Mouse (Mus musculus): ENCODE results near the gene Fgf2. TPM values are rescaled to one million over a fixed set of nuclear protein-coding genes. Genes with fewer than 3 reads are reported as not detected.

The Fgf2 gene
- polyA plus RNA-seq, 1 experiment from 2014 or later = 1.1 TPM

- Histone ChIP-seq H3K9me3 (ENCODE audit: control insufficient read depth, low read length) (no peaks in the 10 kb centered on the region), H3K4me1 (replicated peaks; ENCODE audit: control insufficient read depth, insufficient read depth, low read length) (no peaks in the 10 kb centered on the region), H3K27me3 (ENCODE audit: control insufficient read depth, insufficient read depth, low read length) (no peaks in the 10 kb centered on the region), H3K4me3 (ENCODE audit: low read depth, low read length) (no peak overlapping the region), H3K27ac (ENCODE audit: low read depth, low read length) (no peak overlapping the region), H3K4me2 (replicated peaks; ENCODE audit: low read depth, low read length) (no peak overlapping the region), H3K36me3 (ENCODE audit: control insufficient read depth, insufficient read depth, low read length) (no peaks in the 10 kb centered on the region), H3K9ac (ENCODE audit: low read depth, low read length) (no peak overlapping the region)
- ATAC-seq (ENCODE audit: low FRiP score) (no peak), DNase-seq (ENCODE audit: low spot score) (peak; percentile 22)
- WGBS = 47% methylated on average over 3 of the region's 3 CpGs
These were observed 23.8 kb upstream of the Fgf2 start for GRCm38 (mm10) chr3:37324310-37324709.

DNA sequence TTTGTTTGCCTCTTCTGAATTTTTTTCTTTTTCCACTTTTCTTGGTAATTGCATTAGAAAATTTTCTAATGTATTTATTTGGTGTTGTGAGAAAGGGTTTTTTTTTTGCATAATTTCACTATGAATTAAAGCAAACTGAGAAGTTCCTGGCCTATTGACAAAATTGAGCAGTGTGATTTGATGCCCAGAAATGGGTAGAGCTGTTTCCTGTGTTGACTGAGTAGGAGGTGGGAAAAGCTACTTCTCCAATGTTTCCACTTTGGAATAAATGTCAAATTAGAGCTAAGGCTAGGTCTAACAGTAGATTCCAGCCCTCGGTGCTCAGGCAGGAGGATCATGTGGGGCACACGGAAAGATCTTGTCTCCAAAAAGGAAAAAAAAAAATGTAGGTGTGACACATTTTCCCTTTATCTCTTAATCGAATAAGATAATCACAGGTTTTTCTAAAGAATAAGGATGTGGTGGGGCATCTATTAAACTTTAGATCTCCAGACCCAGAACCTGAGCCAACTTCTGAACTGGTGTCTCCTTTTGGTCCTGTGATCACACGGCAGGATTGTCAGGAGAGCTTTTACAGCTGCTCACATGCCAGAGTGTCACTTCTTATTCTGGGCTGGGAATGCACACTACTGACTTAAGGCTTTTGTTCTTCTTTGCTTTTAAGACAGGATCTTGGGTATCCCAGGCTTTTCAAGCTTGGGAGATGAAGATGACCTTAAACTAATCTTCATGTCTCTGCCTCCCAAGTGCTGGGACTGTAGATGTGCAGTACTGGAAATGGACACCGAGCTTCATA, 22.6 kb upstream of the Fgf2 start:
- WGBS = 90% methylated on average over 5 of the region's 5 CpGs
- Histone ChIP-seq H3K27me3 (ENCODE audit: control insufficient read depth, insufficient read depth, low read length) (no peaks in the 10 kb centered on the region), H3K9ac (ENCODE audit: low read depth, low read length) (no peak overlapping the region), H3K27ac (ENCODE audit: low read depth, low read length) (no peak overlapping the region), H3K9me3 (ENCODE audit: control insufficient read depth, low read length) (no peaks in the 10 kb centered on the region), H3K36me3 (ENCODE audit: control insufficient read depth, insufficient read depth, low read length) (no peaks in the 10 kb centered on the region), H3K4me1 (replicated peaks; ENCODE audit: control insufficient read depth, insufficient read depth, low read length) (no peaks in the 10 kb centered on the region), H3K4me2 (replicated peaks; ENCODE audit: low read depth, low read length) (no peak overlapping the region), H3K4me3 (ENCODE audit: low read depth, low read length) (no peak overlapping the region)
- ATAC-seq (ENCODE audit: low FRiP score) (no peak), DNase-seq (ENCODE audit: low spot score) (no peak)

DNA sequence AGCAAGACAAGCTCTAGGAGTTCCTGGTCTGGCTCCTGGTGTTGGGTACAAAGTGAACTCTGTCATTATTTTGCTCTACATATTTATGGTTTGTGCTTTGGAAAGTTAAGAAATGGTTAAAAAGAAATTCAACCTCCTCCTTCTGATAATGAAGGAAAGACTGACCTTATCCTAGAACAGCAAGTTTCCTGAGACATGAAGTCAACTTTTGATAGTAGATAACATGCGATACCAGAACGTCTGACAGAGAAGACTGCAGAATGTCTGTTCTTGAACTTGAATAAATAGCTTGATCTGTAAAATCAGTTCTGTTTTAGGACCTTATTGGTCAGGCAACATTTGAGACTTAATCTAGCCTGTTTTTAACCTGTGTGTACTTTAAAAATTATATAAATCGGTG, 21.5 kb upstream of the Fgf2 start:
- Histone ChIP-seq H3K4me1 (replicated peaks; ENCODE audit: control insufficient read depth, insufficient read depth, low read length) (no peaks in the 10 kb centered on the region), H3K9ac (ENCODE audit: low read depth, low read length) (no peak overlapping the region), H3K27me3 (ENCODE audit: control insufficient read depth, insufficient read depth, low read length) (no peaks in the 10 kb centered on the region), H3K36me3 (ENCODE audit: control insufficient read depth, insufficient read depth, low read length) (no peaks in the 10 kb centered on the region), H3K4me2 (replicated peaks; ENCODE audit: low read depth, low read length) (no peak overlapping the region), H3K27ac (ENCODE audit: low read depth, low read length) (no peak overlapping the region), H3K9me3 (ENCODE audit: control insufficient read depth, low read length) (no peaks in the 10 kb centered on the region), H3K4me3 (ENCODE audit: low read depth, low read length) (no peak overlapping the region)
- ATAC-seq (ENCODE audit: low FRiP score) (no peak), DNase-seq (ENCODE audit: low spot score) (no peak)
- 97% methylated on average over 3 of the region's 3 CpGs for WGBS

GRCm38 (mm10) chr3:37328489-37328888, 19.7 kb upstream of the Fgf2 start:
- no peak for ATAC-seq (ENCODE audit: low FRiP score)
- H3K9ac ChIP-seq (ENCODE audit: low read depth, low read length) = no peak overlapping the region
- no peaks in the 10 kb centered on the region for H3K27me3 ChIP-seq (ENCODE audit: control insufficient read depth, insufficient read depth, low read length)
- H3K4me1 ChIP-seq (replicated peaks; ENCODE audit: control insufficient read depth, insufficient read depth, low read length) = no peaks in the 10 kb centered on the region
- H3K36me3 ChIP-seq (ENCODE audit: control insufficient read depth, insufficient read depth, low read length) = no peaks in the 10 kb centered on the region
- no peak for DNase-seq (ENCODE audit: low spot score)
- no peak overlapping the region for H3K4me2 ChIP-seq (replicated peaks; ENCODE audit: low read depth, low read length)
- no peaks in the 10 kb centered on the region for H3K9me3 ChIP-seq (ENCODE audit: control insufficient read depth, low read length)
- no peak overlapping the region for H3K4me3 ChIP-seq (ENCODE audit: low read depth, low read length)
- no peak overlapping the region for H3K27ac ChIP-seq (ENCODE audit: low read depth, low read length)
- WGBS = 84% methylated on average over 2 of the region's 2 CpGs

DNA sequence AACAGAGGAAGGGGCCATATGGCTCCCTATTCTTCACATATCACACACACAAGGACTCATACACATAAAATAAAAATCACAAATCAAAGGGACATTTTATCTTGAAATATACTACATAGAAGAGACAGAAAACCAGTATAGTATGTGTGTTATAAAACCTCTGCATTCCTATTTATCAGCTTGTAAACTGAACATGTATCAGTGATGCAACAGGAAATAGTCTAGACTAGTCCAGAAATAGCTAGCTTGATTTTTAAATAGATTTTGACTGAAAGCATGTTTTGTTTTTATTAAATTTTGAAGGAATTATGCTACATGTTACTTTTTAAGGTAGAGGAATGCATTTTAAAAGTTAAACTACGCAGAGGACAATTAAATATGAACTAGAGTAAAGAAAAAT, 18.2 kb upstream of the Fgf2 start:
- H3K27ac ChIP-seq (ENCODE audit: low read depth, low read length) = no peak overlapping the region
- ATAC-seq (ENCODE audit: low FRiP score) = no peak
- H3K27me3 ChIP-seq (ENCODE audit: control insufficient read depth, insufficient read depth, low read length) = no peaks in the 10 kb centered on the region
- WGBS = 84% methylated on average over 1 of the region's 1 CpGs
- H3K9ac ChIP-seq (ENCODE audit: low read depth, low read length) = no peak overlapping the region
- H3K4me3 ChIP-seq (ENCODE audit: low read depth, low read length) = no peak overlapping the region
- no peaks in the 10 kb centered on the region for H3K9me3 ChIP-seq (ENCODE audit: control insufficient read depth, low read length)
- H3K36me3 ChIP-seq (ENCODE audit: control insufficient read depth, insufficient read depth, low read length) = no peaks in the 10 kb centered on the region
- no peaks in the 10 kb centered on the region for H3K4me1 ChIP-seq (replicated peaks; ENCODE audit: control insufficient read depth, insufficient read depth, low read length)
- no peak overlapping the region for H3K4me2 ChIP-seq (replicated peaks; ENCODE audit: low read depth, low read length)
- no peak for DNase-seq (ENCODE audit: low spot score)

DNA sequence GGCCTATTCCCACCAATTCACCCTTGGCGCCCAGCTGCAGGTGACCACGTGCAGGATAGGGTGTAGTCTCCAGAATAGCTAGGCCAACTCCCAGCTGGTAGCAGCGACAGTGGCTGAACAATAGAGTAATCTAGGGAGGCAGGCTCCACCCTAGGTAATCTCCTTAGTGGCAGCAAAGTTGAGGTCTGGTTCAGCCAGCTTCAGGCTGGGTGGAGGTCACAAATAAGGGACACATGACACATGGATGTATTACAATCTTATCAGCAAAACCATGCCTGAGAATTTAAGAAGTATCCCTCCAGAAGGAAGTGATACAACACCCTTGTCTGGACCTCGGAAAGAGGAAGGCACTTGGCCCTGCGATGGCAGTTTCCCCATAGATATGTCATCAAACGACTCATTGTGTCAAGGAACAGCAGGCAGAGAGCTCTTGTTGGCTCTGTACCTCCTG, 16.1 kb upstream of the Fgf2 start:
- no peak overlapping the region for H3K4me2 ChIP-seq (replicated peaks; ENCODE audit: low read depth, low read length)
- H3K4me3 ChIP-seq (ENCODE audit: low read depth, low read length) = no peak overlapping the region
- H3K9ac ChIP-seq (ENCODE audit: low read depth, low read length) = no peak overlapping the region
- H3K36me3 ChIP-seq (ENCODE audit: control insufficient read depth, insufficient read depth, low read length) = no peaks in the 10 kb centered on the region
- H3K4me1 ChIP-seq (replicated peaks; ENCODE audit: control insufficient read depth, insufficient read depth, low read length) = no peaks in the 10 kb centered on the region
- no peaks in the 10 kb centered on the region for H3K27me3 ChIP-seq (ENCODE audit: control insufficient read depth, insufficient read depth, low read length)
- ATAC-seq (ENCODE audit: low FRiP score) (no peak), DNase-seq (ENCODE audit: low spot score) (no peak)
- no peaks in the 10 kb centered on the region for H3K9me3 ChIP-seq (ENCODE audit: control insufficient read depth, low read length)
- whole genome bisulfite sequencing = 77% methylated on average over 6 of the region's 6 CpGs
- no peak overlapping the region for H3K27ac ChIP-seq (ENCODE audit: low read depth, low read length)

DNA sequence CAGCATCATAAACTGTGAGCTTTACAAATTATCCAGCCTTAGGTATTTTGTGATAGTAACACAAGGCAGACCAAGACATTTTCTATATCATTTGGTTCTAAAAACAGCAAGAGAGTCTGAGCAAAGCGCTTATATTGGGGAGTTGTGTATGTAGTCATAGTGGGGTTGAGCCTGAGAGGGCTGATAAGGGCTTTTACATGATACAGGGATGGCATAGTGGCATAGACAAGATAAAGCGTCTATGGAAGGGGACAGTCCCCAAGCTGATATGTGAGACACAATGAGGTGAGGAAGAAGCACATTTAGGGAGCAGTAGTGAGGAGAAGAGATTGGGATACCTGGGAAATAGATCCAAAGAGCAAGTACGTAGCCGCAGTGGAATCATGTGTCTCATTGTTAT, 14.1 kb upstream of the Fgf2 start:
- no peak overlapping the region for H3K9ac ChIP-seq (ENCODE audit: low read depth, low read length)
- ATAC-seq (ENCODE audit: low FRiP score) (no peak), DNase-seq (ENCODE audit: low spot score) (no peak)
- H3K4me3 ChIP-seq (ENCODE audit: low read depth, low read length) = no peak overlapping the region
- H3K27me3 ChIP-seq (ENCODE audit: control insufficient read depth, insufficient read depth, low read length) = no peaks in the 10 kb centered on the region
- no peaks in the 10 kb centered on the region for H3K4me1 ChIP-seq (replicated peaks; ENCODE audit: control insufficient read depth, insufficient read depth, low read length)
- no peak overlapping the region for H3K27ac ChIP-seq (ENCODE audit: low read depth, low read length)
- H3K36me3 ChIP-seq (ENCODE audit: control insufficient read depth, insufficient read depth, low read length) = no peaks in the 10 kb centered on the region
- no peak overlapping the region for H3K4me2 ChIP-seq (replicated peaks; ENCODE audit: low read depth, low read length)
- no peaks in the 10 kb centered on the region for H3K9me3 ChIP-seq (ENCODE audit: control insufficient read depth, low read length)
- 95% methylated on average over 4 of the region's 4 CpGs for WGBS

DNA sequence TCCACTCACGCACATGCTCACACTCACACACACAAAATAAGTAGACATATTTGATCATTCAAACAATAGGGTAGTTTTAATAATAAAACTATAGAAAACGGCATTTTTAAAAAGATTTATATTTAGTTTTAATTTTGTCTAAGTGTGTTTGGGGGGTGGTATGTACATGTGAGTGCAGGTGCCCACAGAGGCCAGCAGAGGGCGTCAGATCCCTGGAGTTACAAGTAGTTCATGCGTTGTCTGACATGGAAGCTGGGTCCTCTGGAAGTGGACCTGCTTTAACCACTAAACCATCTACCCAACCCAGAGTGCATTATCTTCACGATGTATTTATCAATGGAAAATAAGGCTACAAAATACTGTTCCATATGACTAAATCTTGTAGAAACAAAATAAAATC, 7.0 kb upstream of the Fgf2 start:
- no peak for DNase-seq (ENCODE audit: low spot score)

DNA sequence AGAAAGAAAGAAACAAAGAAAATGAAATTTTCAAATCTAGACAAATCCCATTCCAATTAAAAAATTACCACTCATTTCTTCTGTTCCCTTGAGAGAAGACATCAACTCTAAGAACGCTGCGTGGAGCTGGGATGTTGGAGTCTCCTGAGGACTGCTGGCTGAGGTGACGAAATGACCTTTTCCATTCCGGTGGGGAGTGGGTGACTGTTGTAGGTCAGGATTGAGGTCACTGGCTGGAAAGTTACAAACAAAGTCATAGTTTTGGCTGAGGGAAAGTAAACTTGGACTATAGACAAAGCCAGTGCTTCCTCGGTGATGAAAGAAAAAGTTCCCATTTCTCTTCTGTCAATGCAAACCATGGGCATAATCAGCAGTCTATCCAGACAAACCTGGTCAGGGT, 5.3 kb upstream of the Fgf2 start:
- Histone ChIP-seq H3K27me3 (ENCODE audit: control insufficient read depth, insufficient read depth, low read length) (peaks cover 5% of the 10 kb centered on the region), H3K9me3 (ENCODE audit: control insufficient read depth, low read length) (no peaks in the 10 kb centered on the region), H3K9ac (ENCODE audit: low read depth, low read length) (no peak overlapping the region), H3K4me3 (ENCODE audit: low read depth, low read length) (no peak overlapping the region), H3K27ac (ENCODE audit: low read depth, low read length) (no peak overlapping the region), H3K4me1 (replicated peaks; ENCODE audit: control insufficient read depth, insufficient read depth, low read length) (no peaks in the 10 kb centered on the region), H3K4me2 (replicated peaks; ENCODE audit: low read depth, low read length) (no peak overlapping the region), H3K36me3 (ENCODE audit: control insufficient read depth, insufficient read depth, low read length) (no peaks in the 10 kb centered on the region)
- 68% methylated on average over 5 of the region's 5 CpGs for WGBS
- ATAC-seq (ENCODE audit: low FRiP score) (no peak), DNase-seq (ENCODE audit: low spot score) (no peak)

More for the DNA sequence above, 7.0 kb upstream of the Fgf2 start:
- Histone ChIP-seq H3K4me1 (replicated peaks; ENCODE audit: control insufficient read depth, insufficient read depth, low read length) (no peaks in the 10 kb centered on the region), H3K27ac (ENCODE audit: low read depth, low read length) (no peak overlapping the region), H3K9ac (ENCODE audit: low read depth, low read length) (no peak overlapping the region), H3K27me3 (ENCODE audit: control insufficient read depth, insufficient read depth, low read length) (0 out of 2 replicates have a peak, but pooled peaks cover 2% of the 10 kb centered on the region), H3K4me3 (ENCODE audit: low read depth, low read length) (no peak overlapping the region), H3K36me3 (ENCODE audit: control insufficient read depth, insufficient read depth, low read length) (no peaks in the 10 kb centered on the region), H3K4me2 (replicated peaks; ENCODE audit: low read depth, low read length) (no peak overlapping the region), H3K9me3 (ENCODE audit: control insufficient read depth, low read length) (no peaks in the 10 kb centered on the region)
- no peak for ATAC-seq (ENCODE audit: low FRiP score)
- 54% methylated on average over 5 of the region's 5 CpGs for WGBS

Measured in hindbrain, embryonic 11.5 days (tissue).